Mouse (Mus musculus): ENCODE measurements around the gene Adam12. TPM values are rescaled to one million over a fixed set of nuclear protein-coding genes. Genes with fewer than 3 reads are reported as not detected.

The Adam12 gene
- total and polyA plus RNA-seq, 2 experiments, result 0.28 TPM

DNA sequence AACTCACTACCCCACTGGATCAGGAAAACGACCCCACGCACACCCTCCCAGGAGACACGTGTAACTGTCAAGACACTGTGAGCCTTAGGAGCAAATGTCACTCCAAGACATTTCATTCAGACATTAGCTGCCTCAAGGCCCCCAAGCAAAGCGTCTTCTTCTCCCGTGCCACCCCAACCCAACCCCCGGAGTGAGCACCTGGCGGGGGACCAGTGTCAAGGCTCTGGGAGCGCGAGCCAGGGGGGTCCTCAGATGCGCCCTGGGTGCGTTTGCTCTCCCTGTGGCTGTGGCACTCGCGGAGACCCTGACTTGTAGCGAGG lies 7.6 kb downstream of the Adam12 start:
- H3K79me2 ChIP-seq (ENCODE audit: control insufficient read depth, insufficient read depth, low read length), result no peaks in the 10 kb centered on the region
- TF ChIP-seq CTCF (IDR thresholded peaks at IDR 0.05; ENCODE audit: low read depth, low read length) (no peak), POLR2A (IDR thresholded peaks at IDR 0.05; ENCODE audit: extremely low read depth, insufficient read depth, low read length) (no peak)
- no peaks in the 10 kb centered on the region for H3K36me3 ChIP-seq (ENCODE audit: control insufficient read depth, insufficient read depth, low read length)
- DNase-seq (ENCODE audit: extremely low read depth, low read depth, low spot score), result no peak
- H3K9ac ChIP-seq (ENCODE audit: low read depth, low read length), result peak overlapping the region; percentile 40
- H3K4me1 ChIP-seq (ENCODE audit: control insufficient read depth, insufficient read depth, low read length), result 0 out of 2 replicates have a peak, but pooled peaks cover 2% of the 10 kb centered on the region
- 1% methylated on average over 14 of the region's 14 CpGs for WGBS
- peak overlapping the region; percentile 47 for H3K4me3 ChIP-seq (ENCODE audit: insufficient read depth, low read depth, low read length)
- peaks cover 2% of the 10 kb centered on the region; the same call in 1 of the 2 replicates for H3K27me3 ChIP-seq (ENCODE audit: control insufficient read depth, insufficient read depth, low read length)
- no peak overlapping the region for H3K27ac ChIP-seq (replicated peaks; ENCODE audit: insufficient read depth, low read depth, low read length)

DNA sequence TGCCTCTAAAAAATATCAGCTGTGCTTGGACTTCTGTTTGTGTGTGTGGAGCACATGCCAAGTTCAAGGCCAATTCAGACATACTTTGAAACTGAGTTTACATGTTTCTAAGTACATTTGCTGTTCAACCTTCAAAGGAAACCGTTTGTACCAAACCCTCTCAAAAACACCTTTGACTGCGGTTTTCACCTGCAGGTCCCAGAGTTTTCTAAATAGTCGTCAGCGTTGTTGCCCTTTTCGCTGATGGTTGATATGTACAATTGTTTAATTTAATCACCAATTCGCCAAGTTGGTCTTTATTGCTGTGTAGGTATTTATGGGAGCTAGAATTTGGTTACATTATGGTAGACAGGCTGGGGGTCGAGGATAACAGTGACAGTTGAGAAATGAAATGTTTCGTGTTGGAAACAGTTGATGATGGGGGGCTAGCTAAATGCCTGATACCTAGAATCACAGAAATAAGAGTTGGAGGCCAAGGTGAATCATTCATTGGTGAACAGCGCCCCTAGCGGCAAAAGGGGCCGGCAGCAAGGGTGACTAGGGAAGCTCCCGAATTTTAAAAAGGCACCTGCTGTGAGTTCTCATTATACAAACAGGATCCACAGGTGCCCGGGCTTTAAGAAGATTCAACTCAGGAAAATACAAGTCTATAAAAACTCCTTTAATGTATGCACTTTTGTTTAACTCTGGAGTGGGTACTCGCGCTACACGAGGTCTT lies 8.3 kb downstream of the Adam12 start:
- 22% methylated on average over 16 of the region's 16 CpGs for WGBS
- DNase-seq (ENCODE audit: extremely low read depth, low read depth, low spot score), result peak; percentile 32
- Histone ChIP-seq H3K27me3 (ENCODE audit: control insufficient read depth, insufficient read depth, low read length) (peaks cover 2% of the 10 kb centered on the region; the same call in 1 of the 2 replicates), H3K27ac (replicated peaks; ENCODE audit: insufficient read depth, low read depth, low read length) (no peak overlapping the region), H3K36me3 (ENCODE audit: control insufficient read depth, insufficient read depth, low read length) (no peaks in the 10 kb centered on the region), H3K79me2 (ENCODE audit: control insufficient read depth, insufficient read depth, low read length) (no peaks in the 10 kb centered on the region), H3K4me1 (ENCODE audit: control insufficient read depth, insufficient read depth, low read length) (0 out of 2 replicates have a peak, but pooled peaks cover 2% of the 10 kb centered on the region), H3K9ac (ENCODE audit: low read depth, low read length) (no peak overlapping the region), H3K4me3 (ENCODE audit: insufficient read depth, low read depth, low read length) (no peak overlapping the region)
- TF ChIP-seq CTCF (IDR thresholded peaks at IDR 0.05; ENCODE audit: low read depth, low read length) (peak; percentile 82), POLR2A (IDR thresholded peaks at IDR 0.05; ENCODE audit: extremely low read depth, insufficient read depth, low read length) (no peak)

GRCm38 (mm10) chr7:134207956-134208355 lies 24.0 kb downstream of the Adam12 start:
- Histone ChIP-seq H3K27ac (replicated peaks; ENCODE audit: insufficient read depth, low read depth, low read length) (no peak overlapping the region), H3K79me2 (ENCODE audit: control insufficient read depth, insufficient read depth, low read length) (no peaks in the 10 kb centered on the region), H3K27me3 (ENCODE audit: control insufficient read depth, insufficient read depth, low read length) (no peaks in the 10 kb centered on the region), H3K9ac (ENCODE audit: low read depth, low read length) (no peak overlapping the region), H3K4me1 (ENCODE audit: control insufficient read depth, insufficient read depth, low read length) (no peaks in the 10 kb centered on the region), H3K4me3 (ENCODE audit: insufficient read depth, low read depth, low read length) (no peak overlapping the region), H3K36me3 (ENCODE audit: control insufficient read depth, insufficient read depth, low read length) (no peaks in the 10 kb centered on the region)
- 74% methylated on average over 10 of the region's 10 CpGs for WGBS
- no peak for DNase-seq (ENCODE audit: extremely low read depth, low read depth, low spot score)
- TF ChIP-seq CTCF (IDR thresholded peaks at IDR 0.05; ENCODE audit: low read depth, low read length) (no peak), POLR2A (IDR thresholded peaks at IDR 0.05; ENCODE audit: extremely low read depth, insufficient read depth, low read length) (no peak)

DNA sequence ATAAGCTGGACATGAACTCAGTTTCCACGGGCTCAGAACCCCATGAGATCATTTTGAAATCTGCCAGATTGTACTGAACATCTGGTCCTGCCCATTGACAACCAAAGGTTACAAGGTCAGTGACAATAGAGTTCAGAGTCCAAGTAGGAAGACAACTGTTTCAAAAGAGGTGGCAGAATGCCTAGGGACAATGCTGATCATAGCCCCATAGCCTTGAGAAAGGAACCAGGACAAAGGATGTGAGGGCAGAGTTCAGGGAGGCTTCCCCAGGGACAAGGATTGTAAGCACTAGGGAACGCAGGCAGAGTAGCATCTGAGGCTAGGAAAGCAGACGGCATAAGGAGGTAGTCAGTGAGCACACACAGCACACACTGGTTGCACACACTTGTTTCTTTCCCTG lies 38.9 kb downstream of the Adam12 start:
- no peak overlapping the region for H3K4me3 ChIP-seq (ENCODE audit: insufficient read depth, low read depth, low read length)
- no peaks in the 10 kb centered on the region; the same call in 1 of the 2 replicates for H3K27me3 ChIP-seq (ENCODE audit: control insufficient read depth, insufficient read depth, low read length)
- TF ChIP-seq POLR2A (IDR thresholded peaks at IDR 0.05; ENCODE audit: extremely low read depth, insufficient read depth, low read length), result no peak
- no peak for TF ChIP-seq CTCF (IDR thresholded peaks at IDR 0.05; ENCODE audit: low read depth, low read length)
- H3K9ac ChIP-seq (ENCODE audit: low read depth, low read length), result no peak overlapping the region
- peaks cover 19% of the 10 kb centered on the region for H3K4me1 ChIP-seq (ENCODE audit: control insufficient read depth, insufficient read depth, low read length)
- 16% methylated on average over 3 of the region's 3 CpGs for WGBS
- H3K36me3 ChIP-seq (ENCODE audit: control insufficient read depth, insufficient read depth, low read length), result no peaks in the 10 kb centered on the region
- DNase-seq (ENCODE audit: extremely low read depth, low read depth, low spot score), result peak; percentile 94
- H3K79me2 ChIP-seq (ENCODE audit: control insufficient read depth, insufficient read depth, low read length), result no peaks in the 10 kb centered on the region
- no peak overlapping the region for H3K27ac ChIP-seq (replicated peaks; ENCODE audit: insufficient read depth, low read depth, low read length)

- H3K27ac ChIP-seq (replicated peaks; ENCODE audit: insufficient read depth, low read depth, low read length), result no peak overlapping the region
- H3K36me3 ChIP-seq (ENCODE audit: control insufficient read depth, insufficient read depth, low read length), result no peaks in the 10 kb centered on the region
- no peak overlapping the region for H3K9ac ChIP-seq (ENCODE audit: low read depth, low read length)
- no peak for DNase-seq (ENCODE audit: extremely low read depth, low read depth, low spot score)
- H3K4me3 ChIP-seq (ENCODE audit: insufficient read depth, low read depth, low read length), result no peak overlapping the region
- TF ChIP-seq CTCF (IDR thresholded peaks at IDR 0.05; ENCODE audit: low read depth, low read length) (no peak), POLR2A (IDR thresholded peaks at IDR 0.05; ENCODE audit: extremely low read depth, insufficient read depth, low read length) (no peak)
- H3K27me3 ChIP-seq (ENCODE audit: control insufficient read depth, insufficient read depth, low read length), result no peaks in the 10 kb centered on the region
- no peaks in the 10 kb centered on the region for H3K79me2 ChIP-seq (ENCODE audit: control insufficient read depth, insufficient read depth, low read length)
- peaks cover 19% of the 10 kb centered on the region for H3K4me1 ChIP-seq (ENCODE audit: control insufficient read depth, insufficient read depth, low read length)
- WGBS, result 96% methylated on average over 6 of the region's 6 CpGs
These were observed 41.8 kb downstream of the Adam12 start for GRCm38 (mm10) chr7:134190101-134190500.

DNA sequence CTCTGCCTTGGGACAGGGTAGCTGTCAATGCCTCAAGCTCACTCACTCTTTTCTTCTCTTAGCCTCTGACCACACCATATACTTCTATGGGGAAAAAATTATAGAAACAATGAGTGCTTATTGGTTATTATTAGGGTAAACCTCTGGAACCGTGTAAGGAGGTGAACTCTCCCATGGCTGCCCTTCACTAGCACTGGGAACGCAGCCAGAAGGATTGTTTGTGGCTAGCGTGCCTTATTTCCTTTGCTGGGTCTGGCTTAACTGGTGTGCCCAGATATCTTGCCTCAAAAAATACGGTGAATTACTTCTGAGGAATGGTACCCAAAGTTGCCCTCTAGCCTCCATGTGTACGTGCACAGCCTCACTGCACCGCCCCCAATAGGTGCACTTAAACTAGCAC lies 43.4 kb downstream of the Adam12 start:
- TF ChIP-seq POLR2A (IDR thresholded peaks at IDR 0.05; ENCODE audit: extremely low read depth, insufficient read depth, low read length) (no peak), CTCF (IDR thresholded peaks at IDR 0.05; ENCODE audit: low read depth, low read length) (no peak)
- H3K9ac ChIP-seq (ENCODE audit: low read depth, low read length), result no peak overlapping the region
- WGBS, result 41% methylated on average over 6 of the region's 6 CpGs
- no peaks in the 10 kb centered on the region for H3K36me3 ChIP-seq (ENCODE audit: control insufficient read depth, insufficient read depth, low read length)
- no peak overlapping the region for H3K4me3 ChIP-seq (ENCODE audit: insufficient read depth, low read depth, low read length)
- no peaks in the 10 kb centered on the region for H3K27me3 ChIP-seq (ENCODE audit: control insufficient read depth, insufficient read depth, low read length)
- H3K79me2 ChIP-seq (ENCODE audit: control insufficient read depth, insufficient read depth, low read length), result no peaks in the 10 kb centered on the region
- DNase-seq (ENCODE audit: extremely low read depth, low read depth, low spot score), result no peak
- H3K4me1 ChIP-seq (ENCODE audit: control insufficient read depth, insufficient read depth, low read length), result peaks cover 17% of the 10 kb centered on the region
- H3K27ac ChIP-seq (replicated peaks; ENCODE audit: insufficient read depth, low read depth, low read length), result no peak overlapping the region
